Mouse (Mus musculus): ENCODE results near the gene 2610301B20Rik. TPM values are rescaled to one million over a fixed set of nuclear protein-coding genes. Genes with fewer than 3 reads are reported as not detected.
A peak's percentile ranks its signal among the peaks of the same experiment; 100 is the strongest.
"Not testable (repeated sequence)": the region's sequence is repeated elsewhere in the genome, so short reads cannot be mapped to it uniquely, and the experiment has no call there.

2610301B20Rik gene
- 40.8 and 47.6 TPM in 2 replicates for polyA plus RNA-seq (2015; fragmentation: Nextera tagmentation; extraction: Ambion mirVana)

DNA sequence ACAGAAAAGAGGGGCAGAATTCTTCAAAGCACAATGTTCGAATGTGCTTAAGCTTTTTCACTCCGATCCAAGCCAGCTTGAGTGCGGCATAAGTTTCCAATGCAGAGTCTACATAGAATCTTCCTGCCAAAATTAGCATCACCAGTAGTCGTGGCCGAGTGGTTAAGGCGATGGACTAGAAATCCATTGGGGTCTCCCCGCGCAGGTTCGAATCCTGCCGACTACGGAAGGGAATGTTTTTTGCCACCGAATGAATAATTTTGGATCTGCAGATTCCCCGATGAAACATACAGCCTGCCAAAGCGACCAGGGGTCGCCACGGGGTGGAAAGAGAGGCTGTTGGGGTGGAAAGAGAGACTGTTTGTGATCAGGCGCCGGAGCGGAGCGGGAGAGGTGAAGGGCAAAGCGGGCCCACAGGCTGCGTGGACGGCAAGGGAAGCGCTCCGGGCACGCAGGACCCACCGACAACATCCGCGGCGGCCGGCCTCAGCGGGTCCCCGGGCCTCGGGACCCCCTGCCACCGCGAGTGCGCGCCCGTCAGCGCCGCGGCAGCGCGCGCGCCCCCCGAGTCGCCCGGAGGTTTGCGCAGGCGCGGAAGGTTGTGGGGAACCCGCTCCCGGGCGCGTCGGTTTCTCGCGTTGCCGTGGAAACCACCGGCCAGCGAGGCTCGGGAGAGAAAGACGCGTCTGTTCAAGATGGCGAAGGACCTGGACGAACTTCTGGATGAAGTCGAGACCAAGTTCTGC is at the start of gene 2610301B20Rik:
Gene 2610301B20Rik (plus strand): TSS at position 579 of the 746 bp plus-strand sequence.
- H3K27me3 ChIP-seq, result no peaks in the 10 kb centered on the region
- peaks cover 16% of the 10 kb centered on the region for H3K4me1 ChIP-seq
- peak within 1 kb of the TSS; percentile 97 for H3K9ac ChIP-seq (replicated peaks)
- peak; percentile 90 for ATAC-seq (replicated peaks)
- under 1% methylated on average over 68 of the region's 68 CpGs for WGBS
- no peaks in the 10 kb centered on the region for H3K36me3 ChIP-seq
- H3K9me3 ChIP-seq, result no peaks in the 10 kb centered on the region
- H3K27ac ChIP-seq (replicated peaks), result peak within 1 kb of the TSS; percentile 100
- peak within 1 kb of the TSS; percentile 83 for H3K4me3 ChIP-seq
- peak within 1 kb of the TSS; percentile 66 for H3K4me2 ChIP-seq (replicated peaks)

GRCm38 (mm10) chr4:10833273-10833672 is 41.0 kb upstream of the 2610301B20Rik start:
- H3K9ac ChIP-seq (replicated peaks), result no peak overlapping the region
- H3K9me3 ChIP-seq, result no peaks in the 10 kb centered on the region
- no peaks in the 10 kb centered on the region for H3K4me1 ChIP-seq
- no peak for ATAC-seq (replicated peaks)
- H3K27me3 ChIP-seq, result no peaks in the 10 kb centered on the region
- H3K4me2 ChIP-seq (replicated peaks), result no peak overlapping the region
- no peaks in the 10 kb centered on the region for H3K36me3 ChIP-seq
- H3K27ac ChIP-seq (replicated peaks), result no peak overlapping the region
- H3K4me3 ChIP-seq, result no peak overlapping the region
- 97% methylated on average over 1 of the region's 1 CpGs for WGBS

- H3K9me3 ChIP-seq, result no peaks in the 10 kb centered on the region
- H3K9ac ChIP-seq (replicated peaks), result no peak overlapping the region
- no peak overlapping the region for H3K27ac ChIP-seq (replicated peaks)
- H3K4me3 ChIP-seq, result no peak overlapping the region
- H3K4me2 ChIP-seq (replicated peaks), result no peak overlapping the region
- WGBS, result 75% methylated on average over 6 of the region's 6 CpGs
- ATAC-seq (replicated peaks), result peak; percentile 70
- H3K36me3 ChIP-seq, result no peaks in the 10 kb centered on the region
- no peaks in the 10 kb centered on the region for H3K27me3 ChIP-seq
- H3K4me1 ChIP-seq, result no peaks in the 10 kb centered on the region
Measured at GRCm38 (mm10) chr4:10835252-10836051, 38.8 kb upstream of the 2610301B20Rik start.

- no peak overlapping the region for H3K9ac ChIP-seq (replicated peaks)
- H3K4me1 ChIP-seq, result no peaks in the 10 kb centered on the region
- no peaks in the 10 kb centered on the region for H3K27me3 ChIP-seq
- no peaks in the 10 kb centered on the region for H3K9me3 ChIP-seq
- H3K36me3 ChIP-seq, result no peaks in the 10 kb centered on the region
- whole genome bisulfite sequencing, result 86% methylated on average over 7 of the region's 7 CpGs
- H3K27ac ChIP-seq (replicated peaks), result no peak overlapping the region
- no peak overlapping the region for H3K4me2 ChIP-seq (replicated peaks)
- no peak overlapping the region for H3K4me3 ChIP-seq
- no peak for ATAC-seq (replicated peaks)
Measured at GRCm38 (mm10) chr4:10845848-10846247, 28.4 kb upstream of the 2610301B20Rik start.

GRCm38 (mm10) chr4:10849812-10850211 is 24.5 kb upstream of the 2610301B20Rik start:
- no peak for ATAC-seq (replicated peaks)

DNA sequence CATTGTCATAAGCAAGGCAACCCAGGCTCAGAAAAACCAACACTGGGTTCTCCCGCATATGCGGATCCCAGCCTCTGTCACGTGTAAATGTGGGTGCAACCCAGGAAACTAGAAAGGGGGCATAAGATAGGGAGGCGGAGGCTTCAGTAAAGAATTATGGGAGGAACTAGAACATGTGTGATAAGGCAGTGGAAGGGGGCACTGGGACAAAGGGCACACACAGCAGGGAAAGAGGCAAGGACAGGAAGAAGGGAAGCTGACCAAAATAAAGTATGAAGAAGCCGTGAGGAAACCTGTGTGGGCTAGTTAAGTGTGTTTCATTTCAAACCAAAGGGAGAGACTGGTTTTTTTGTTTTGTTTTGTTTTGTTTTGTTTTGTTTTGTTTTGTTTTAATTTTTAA is 23.3 kb upstream of the 2610301B20Rik start:
- ATAC-seq (replicated peaks), result no peak
- Histone ChIP-seq H3K4me3 (no peak overlapping the region), H3K4me2 (replicated peaks) (no peak overlapping the region), H3K9me3 (no peaks in the 10 kb centered on the region), H3K36me3 (no peaks in the 10 kb centered on the region), H3K4me1 (no peaks in the 10 kb centered on the region), H3K27ac (replicated peaks) (no peak overlapping the region), H3K27me3 (no peaks in the 10 kb centered on the region), H3K9ac (replicated peaks) (no peak overlapping the region)
- WGBS, result 86% methylated on average over 5 of the region's 5 CpGs

More at GRCm38 (mm10) chr4:10849812-10850211, 24.5 kb upstream of the 2610301B20Rik start:
- 20% methylated on average over 7 of the region's 7 CpGs for WGBS
- Histone ChIP-seq H3K27me3 (no peaks in the 10 kb centered on the region), H3K9me3 (no peaks in the 10 kb centered on the region), H3K4me2 (replicated peaks) (no peak overlapping the region), H3K4me3 (no peak overlapping the region), H3K9ac (replicated peaks) (no peak overlapping the region), H3K27ac (replicated peaks) (no peak overlapping the region), H3K36me3 (no peaks in the 10 kb centered on the region), H3K4me1 (no peaks in the 10 kb centered on the region)

DNA sequence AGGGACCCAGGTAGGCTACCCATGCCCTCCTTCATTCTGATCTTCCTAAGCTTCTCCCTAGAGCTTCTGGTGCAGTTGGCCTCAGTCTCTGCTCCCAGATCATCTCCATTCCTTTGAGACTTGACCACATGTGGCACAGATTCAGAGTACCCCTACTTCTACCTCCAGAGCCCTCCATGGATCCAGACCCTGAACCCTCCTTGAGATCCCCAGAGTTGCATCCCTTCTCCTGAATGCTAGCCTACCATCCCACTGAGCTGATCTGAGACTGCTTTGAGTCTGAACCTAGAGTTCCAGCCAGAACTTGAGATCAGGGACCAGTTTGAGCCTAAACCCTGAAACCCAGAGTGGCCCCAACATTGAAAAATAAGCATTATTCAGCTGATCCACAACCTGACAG is 15.1 kb upstream of the 2610301B20Rik start:
- Histone ChIP-seq H3K4me2 (replicated peaks) (no peak overlapping the region), H3K9me3 (no peaks in the 10 kb centered on the region), H3K4me1 (no peaks in the 10 kb centered on the region), H3K36me3 (no peaks in the 10 kb centered on the region), H3K4me3 (no peak overlapping the region), H3K27me3 (no peaks in the 10 kb centered on the region), H3K9ac (replicated peaks) (no peak overlapping the region), H3K27ac (replicated peaks) (no peak overlapping the region)
- ATAC-seq (replicated peaks), result no peak

DNA sequence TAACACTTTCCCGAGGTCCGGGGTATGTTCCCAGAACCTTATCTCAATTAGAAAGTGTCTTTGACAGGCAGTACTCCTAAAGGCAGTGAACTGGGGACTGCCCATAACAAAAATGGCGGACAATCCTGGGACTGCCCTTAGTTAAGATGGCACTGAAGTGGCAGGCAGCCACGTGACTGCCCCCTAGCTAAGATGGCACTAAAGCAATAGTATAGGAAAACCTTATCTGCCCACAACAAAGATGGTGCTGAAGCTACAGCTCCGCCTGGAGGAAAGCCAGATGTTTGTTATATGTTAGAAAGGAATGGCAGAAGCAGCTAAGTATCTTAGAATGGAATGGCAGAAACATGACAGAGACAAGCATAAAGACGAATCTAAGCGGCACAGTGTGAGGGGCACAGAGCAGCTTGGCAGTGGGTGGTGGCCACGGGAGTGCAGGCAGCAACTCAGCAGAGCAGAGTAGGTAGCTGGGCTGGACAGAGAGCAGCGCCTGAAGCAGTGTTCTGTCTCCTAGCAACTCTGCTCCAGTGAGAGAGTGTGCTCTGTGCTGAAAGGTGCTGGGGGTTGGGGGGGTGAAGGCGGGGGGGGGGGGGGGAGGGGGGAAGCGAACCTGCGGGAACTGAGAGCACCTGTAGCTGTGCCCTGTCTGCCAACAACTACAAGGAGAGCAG is 14.3 kb upstream of the 2610301B20Rik start:
- Histone ChIP-seq H3K9ac (replicated peaks) (no peak overlapping the region), H3K36me3 (no peaks in the 10 kb centered on the region), H3K4me1 (no peaks in the 10 kb centered on the region), H3K9me3 (no peaks in the 10 kb centered on the region), H3K4me3 (peak overlapping the region; percentile 25), H3K4me2 (replicated peaks) (peak overlapping the region; percentile 19; the same call in 1 of the 2 replicates), H3K27me3 (no peaks in the 10 kb centered on the region), H3K27ac (replicated peaks) (no peak overlapping the region)
- ATAC-seq (replicated peaks), result peak; percentile 92
- WGBS, result 50% methylated on average over 11 of the region's 12 CpGs

DNA sequence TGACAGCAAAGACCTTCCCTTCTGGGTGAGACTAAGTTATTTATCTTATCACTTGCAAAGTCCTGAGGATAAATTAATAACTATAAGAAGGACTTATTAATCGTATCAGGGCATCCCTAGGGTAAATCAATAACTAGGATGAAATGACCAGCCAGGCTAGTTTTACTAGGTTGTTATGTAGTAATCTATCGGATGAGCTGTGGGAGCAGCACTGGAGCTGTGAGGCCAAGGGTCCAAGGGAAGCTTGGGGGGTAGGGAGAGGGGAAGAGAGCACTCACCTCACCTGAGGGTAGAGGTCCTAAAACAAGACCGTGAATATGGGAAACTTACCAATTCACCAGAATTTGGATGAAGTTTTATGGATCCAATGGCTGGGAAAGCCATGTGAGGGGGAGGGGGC is 13.5 kb upstream of the 2610301B20Rik start:
- no peak for ATAC-seq (replicated peaks)
- 85% methylated on average over 3 of the region's 3 CpGs for WGBS
- no peak overlapping the region for H3K9ac ChIP-seq (replicated peaks)
- H3K9me3 ChIP-seq, result no peaks in the 10 kb centered on the region
- no peaks in the 10 kb centered on the region for H3K27me3 ChIP-seq
- H3K36me3 ChIP-seq, result no peaks in the 10 kb centered on the region
- H3K4me1 ChIP-seq, result no peaks in the 10 kb centered on the region
- no peak overlapping the region for H3K4me3 ChIP-seq
- H3K4me2 ChIP-seq (replicated peaks), result no peak overlapping the region
- no peak overlapping the region for H3K27ac ChIP-seq (replicated peaks)

DNA sequence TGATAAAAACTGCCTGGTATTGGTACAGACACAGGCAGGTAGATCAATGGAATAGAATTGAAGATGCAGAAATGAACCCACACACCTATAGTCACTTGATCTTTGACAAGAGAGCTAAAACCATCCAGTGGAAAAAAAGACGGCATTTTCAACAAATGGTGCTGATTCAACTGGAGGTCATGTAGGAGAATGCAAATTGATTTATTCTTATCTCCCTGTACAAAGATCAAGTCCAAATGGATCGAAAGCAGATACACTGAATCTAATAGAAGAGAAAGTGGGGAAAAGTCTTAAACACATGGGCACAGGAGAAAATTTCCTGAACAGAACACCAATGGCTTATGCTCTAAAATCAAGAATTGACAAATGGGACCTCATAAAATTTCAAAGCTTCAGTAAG is 11.4 kb upstream of the 2610301B20Rik start:
- H3K4me1 ChIP-seq, result not testable (repeated sequence)

DNA sequence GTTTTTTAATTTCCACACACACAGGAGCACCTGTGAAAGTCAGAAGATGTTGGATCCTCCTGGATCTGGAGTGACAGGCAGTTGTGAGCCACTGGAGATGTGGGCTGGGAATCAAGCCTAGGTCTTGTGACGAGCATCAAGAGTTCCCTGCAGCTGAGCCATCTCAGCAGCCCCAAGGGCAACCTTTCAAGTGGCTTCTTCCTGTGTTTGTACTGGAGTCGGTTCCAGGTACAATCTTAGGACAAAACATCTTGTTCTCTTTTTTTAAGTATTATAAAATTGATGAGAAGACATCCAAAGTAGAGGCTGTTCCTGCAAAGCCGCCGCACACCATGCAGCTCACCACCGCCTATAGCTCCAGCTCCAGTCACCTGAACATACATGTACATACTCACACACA is 2.1 kb upstream of the 2610301B20Rik start:
- no peak overlapping the region for H3K4me2 ChIP-seq (replicated peaks)
- no peaks in the 10 kb centered on the region for H3K9me3 ChIP-seq
- ATAC-seq (replicated peaks), result no peak
- H3K27ac ChIP-seq (replicated peaks), result no peak overlapping the region
- H3K27me3 ChIP-seq, result no peaks in the 10 kb centered on the region
- H3K4me1 ChIP-seq, result peaks cover 16% of the 10 kb centered on the region
- 87% methylated on average over 5 of the region's 5 CpGs for WGBS
- no peaks in the 10 kb centered on the region for H3K36me3 ChIP-seq
- no peak overlapping the region for H3K4me3 ChIP-seq
- no peak overlapping the region for H3K9ac ChIP-seq (replicated peaks)

More for the DNA sequence above, 11.4 kb upstream of the 2610301B20Rik start:
- ATAC-seq (replicated peaks); H3K9ac ChIP-seq (replicated peaks); H3K9me3 ChIP-seq; H3K27ac ChIP-seq (replicated peaks); H3K27me3 ChIP-seq; H3K36me3 ChIP-seq; H3K4me3 ChIP-seq; H3K4me2 ChIP-seq (replicated peaks): not testable (repeated sequence)
- 94% methylated on average over 2 of the region's 2 CpGs for WGBS

All from forebrain, embryonic 15.5 days (tissue).